Mouse (Mus musculus) kidney, postnatal 10 days (tissue): ENCODE measurements around the gene Fgl2.
"Not testable (repeated sequence)": the region's sequence is repeated elsewhere in the genome, so short reads cannot be mapped to it uniquely, and the experiment has no call there.

Source experiments
- DNase-seq: peaks from one replicate; pipeline ENCODE4 v3.0.0; 2021; ENCODE audit warnings: mixed read lengths

Gene Fgl2

GRCm38 (mm10) chr5:21372493-21373179 is at the start of gene Fgl2:
Gene Fgl2, plus strand, starts transcription at chr5:21372642.
- DNase-seq: peak; percentile 65

- peak; percentile 74 for DNase-seq
These were observed 45.9 kb upstream of the Fgl2 start for GRCm38 (mm10) chr5:21326494-21326893.

DNA sequence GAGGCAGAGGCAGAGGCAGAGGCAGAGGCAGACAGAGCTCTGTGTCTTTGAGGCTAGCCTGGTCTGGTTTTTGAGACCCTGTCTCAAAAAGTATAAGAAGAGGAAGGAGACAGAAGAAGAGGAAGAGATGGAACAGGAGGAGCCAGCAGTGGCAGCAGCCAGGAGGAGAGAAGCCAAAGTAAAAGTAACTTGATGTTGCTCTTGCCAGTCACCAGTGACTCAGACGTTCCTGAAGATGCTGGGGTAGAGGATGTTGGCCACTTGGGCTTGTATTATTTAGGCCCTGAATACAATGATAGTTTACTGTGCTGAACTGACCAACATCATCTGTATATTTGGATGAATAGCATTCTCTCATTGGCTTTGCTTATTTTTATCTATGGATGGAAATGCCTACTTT is 43.9 kb upstream of the Fgl2 start:
- DNase-seq: no peak

DNA sequence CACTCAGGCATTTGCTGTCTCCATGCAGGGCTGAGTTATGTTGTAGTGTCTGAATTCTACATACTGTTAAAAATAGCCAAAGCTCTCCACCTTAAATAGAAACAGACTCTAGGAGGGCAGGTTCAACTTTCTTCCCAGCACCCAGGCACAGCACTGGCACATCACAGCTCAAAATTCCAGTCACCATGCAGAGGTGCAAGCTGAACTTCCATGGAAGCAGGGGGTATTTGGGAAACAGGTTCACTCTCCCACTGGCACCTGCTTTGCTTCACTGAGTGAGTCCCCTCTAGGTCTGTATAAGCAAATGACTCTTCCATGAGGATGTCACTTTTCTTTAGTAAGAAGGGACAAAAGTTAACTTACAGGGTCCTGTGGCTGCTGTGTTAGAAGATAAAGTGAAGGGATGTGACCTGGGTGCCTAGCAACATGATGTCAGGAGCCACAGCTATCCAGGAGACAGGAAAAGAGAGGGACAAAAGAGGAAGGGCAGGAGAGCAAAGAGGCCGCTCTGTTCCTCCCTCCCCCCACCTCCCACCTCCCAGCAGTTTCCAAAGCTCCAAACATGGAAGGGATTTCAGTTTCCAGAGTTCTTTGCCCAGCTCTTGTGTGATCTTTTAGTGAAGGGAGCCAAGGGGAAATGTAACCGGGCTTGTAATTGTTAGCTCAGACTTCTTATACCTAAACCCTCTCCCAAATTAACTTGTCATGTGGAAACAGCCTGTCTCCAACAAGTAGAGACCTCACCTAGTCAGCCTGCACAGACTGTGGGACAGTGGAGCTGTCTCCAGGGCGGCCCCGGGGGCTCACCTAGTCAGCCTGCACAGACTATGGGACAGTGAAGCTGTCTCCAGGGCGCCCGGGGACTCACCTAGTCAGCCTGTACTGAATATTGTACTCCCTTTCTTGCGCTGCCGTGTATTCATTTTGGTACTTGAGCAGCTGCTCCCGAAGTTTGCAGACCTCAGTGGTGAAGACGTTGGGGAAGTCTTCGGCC is 42.5 kb upstream of the Fgl2 start:
- DNase-seq: no peak

GRCm38 (mm10) chr5:21331656-21332055 is 40.8 kb upstream of the Fgl2 start:
- no peak for DNase-seq

DNA sequence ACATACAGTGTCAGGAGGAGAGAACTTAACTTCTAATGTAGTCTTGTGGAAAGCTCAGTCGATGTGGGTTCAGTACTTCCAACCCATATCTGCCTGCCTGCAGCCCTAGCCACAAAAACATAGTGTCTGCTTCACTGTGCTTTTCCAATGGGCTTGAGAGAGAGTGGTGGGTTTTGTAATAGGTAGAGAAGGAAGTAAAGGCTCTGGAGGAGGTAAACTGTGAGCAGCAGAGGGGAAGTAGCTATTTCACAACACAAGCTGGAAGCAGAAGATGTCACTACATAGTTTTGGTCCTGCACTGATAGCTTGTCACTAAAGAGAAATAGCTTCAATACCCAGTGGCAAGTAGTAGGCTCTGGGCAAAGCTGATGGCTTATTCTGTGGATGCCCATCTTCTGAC is 40.3 kb upstream of the Fgl2 start:
- DNase-seq: no peak

DNA sequence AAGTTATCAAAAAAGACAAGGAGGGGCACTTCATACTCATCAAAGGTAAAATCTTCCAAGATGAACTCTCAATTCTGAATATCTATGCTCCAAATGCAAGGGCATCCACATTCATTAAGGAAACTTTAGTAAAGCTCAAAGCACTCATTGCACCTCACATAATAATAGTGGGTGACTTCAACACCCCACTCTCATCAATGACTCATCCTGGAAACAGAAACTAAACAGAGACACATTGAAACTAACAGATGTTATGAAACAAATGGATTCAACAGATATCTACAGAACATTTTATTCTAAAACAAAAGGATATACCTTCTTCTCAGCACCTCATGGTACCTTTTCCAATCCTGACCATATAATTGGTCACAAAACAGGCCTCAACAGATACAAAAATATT is 30.2 kb upstream of the Fgl2 start:
- not testable (repeated sequence) for DNase-seq

DNA sequence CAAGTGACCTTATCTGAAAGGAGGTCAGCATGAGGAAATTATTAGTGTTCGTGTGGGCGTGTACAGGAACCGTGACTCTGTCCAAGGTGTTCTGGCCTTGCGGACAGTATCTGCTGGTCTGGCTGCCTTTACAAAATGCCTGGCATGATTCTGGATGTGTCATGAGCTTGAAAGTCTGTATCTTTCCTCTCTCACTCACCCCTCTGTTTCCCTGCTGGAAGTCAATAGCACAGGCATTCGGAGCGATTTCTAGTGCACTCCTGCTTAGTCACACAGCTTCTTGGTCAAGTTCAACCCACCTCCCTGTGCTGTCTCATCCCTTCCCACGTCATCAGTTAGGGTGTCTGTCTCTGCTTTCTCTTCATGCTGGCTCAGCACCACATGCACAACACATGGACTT is 24.1 kb upstream of the Fgl2 start:
- DNase-seq: no peak

DNA sequence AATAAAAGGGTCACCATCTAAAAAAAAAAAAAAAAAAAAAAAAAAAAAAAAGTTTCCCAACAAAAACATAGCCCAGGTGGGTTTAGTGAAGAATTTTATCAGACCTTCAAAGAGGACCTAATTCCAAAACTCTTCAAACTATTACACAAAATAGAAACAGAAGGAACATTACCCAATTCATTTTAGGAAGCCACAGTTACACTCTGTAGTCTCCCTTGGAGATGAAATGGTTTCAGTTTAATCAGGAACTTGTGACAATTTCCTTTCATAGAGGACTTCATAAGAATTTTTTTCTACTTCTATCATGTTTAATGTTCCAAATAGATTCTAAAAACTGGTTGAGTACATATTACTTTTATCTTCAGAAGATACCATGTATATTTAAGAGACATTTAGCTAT is 20.8 kb upstream of the Fgl2 start:
- no peak for DNase-seq

- no peak for DNase-seq
These were observed 13.8 kb upstream of the Fgl2 start for GRCm38 (mm10) chr5:21358648-21359047.

- DNase-seq: no peak
These were observed 9.1 kb upstream of the Fgl2 start for GRCm38 (mm10) chr5:21363343-21363742.

DNA sequence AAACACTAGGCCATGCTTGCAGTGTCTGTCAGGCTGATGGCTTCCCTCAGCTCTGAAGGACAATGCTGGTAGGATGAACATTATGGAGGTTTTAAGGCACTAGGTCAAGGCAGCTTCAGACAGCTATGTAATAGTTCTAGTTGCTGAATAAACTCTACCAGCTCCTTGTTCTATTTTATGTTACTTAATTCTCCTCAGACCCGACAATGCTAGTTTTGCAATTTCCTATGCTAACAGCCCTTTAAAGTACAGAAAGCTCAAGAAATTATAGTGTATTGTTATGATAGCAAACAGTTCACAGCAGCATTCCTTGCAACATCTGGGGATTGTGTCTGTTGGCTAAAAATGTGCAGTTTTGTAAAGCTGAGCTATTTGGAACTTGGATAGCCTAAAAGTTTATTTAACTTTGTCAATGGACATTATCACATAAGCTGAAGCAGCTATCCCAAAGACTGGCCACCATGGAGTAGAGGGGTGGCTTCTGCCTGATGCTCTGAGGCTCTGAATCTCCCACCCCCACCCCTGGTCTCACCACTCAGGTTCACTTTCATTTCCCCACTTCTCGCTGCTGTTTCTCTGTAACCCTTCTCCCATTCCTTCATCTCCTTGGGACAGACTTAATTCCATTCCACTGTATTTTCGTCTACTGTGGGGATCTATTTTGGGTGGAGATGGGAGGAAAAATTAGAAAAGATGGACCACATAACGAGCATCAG is 5.9 kb upstream of the Fgl2 start:
- no peak for DNase-seq

DNA sequence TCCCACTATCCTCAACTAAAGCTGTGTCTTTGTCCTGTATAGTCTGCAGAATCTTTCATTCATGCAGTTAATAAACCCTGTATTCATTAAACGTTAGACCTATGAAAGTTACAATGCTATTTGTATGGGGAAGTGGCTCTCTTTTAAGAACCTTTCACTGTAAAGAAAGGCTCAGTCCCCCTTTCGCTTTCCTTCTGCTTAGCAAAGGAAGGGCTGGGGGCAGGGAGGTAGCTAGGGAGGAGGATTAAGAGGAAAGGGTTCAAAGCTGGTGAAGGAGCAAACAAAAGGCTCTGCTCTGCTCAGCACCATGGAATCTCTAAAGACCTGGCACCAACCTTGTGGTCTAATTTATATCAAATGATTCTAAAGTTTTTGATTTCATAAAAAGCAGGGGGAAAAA is 4.9 kb upstream of the Fgl2 start:
- DNase-seq: no peak

DNA sequence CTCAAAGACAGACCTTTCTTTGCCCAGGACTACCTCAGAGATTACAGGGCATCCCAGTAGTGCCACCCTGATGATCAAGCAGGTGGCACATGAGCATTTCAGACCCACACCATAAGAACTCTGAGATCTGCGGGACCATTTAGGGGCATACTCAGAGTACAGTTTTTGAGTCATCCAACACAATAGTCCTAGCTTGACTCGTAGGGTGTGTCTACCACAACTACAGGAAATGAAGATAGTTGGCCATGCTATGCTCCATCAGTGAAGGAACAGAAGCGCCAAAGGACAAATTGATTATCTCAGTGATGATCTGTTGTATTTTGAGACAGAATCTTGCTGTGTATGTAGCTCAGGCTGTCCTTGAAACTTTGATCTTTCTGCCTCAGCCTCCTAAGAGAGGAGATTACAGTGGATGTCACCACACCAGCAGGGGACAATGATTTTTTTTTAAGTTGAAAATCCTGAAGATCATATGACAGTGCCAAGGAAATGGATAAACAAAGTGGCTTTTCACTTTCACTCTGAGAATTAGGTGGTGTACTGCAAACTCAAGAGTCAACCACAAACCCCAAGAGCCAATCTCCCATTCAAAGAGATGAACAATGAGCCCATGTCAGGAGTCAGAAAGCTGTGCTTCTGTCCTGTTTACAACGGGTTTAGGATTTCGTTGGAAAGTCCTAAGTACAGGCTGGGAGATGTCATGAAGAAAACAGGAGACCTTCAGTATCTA is 2.1 kb upstream of the Fgl2 start:
- DNase-seq: no peak

- DNase-seq: no peak
These were observed 522 bp upstream of the Fgl2 start for GRCm38 (mm10) chr5:21371920-21372319.

DNA sequence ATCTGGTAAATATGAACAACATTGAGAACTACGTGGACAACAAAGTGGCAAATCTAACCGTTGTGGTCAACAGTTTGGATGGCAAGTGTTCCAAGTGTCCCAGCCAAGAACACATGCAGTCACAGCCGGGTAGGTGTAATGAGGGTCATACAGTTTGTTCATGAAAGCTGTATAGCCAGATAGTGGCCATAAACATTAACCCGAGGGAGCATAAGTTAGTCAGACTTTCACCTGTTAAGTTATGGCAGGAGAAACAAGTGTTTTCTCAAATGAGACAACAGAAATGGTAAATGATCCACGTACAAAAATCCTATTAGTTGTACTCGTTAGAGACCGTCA is 707 bp downstream of the Fgl2 start:
- no peak for DNase-seq

DNA sequence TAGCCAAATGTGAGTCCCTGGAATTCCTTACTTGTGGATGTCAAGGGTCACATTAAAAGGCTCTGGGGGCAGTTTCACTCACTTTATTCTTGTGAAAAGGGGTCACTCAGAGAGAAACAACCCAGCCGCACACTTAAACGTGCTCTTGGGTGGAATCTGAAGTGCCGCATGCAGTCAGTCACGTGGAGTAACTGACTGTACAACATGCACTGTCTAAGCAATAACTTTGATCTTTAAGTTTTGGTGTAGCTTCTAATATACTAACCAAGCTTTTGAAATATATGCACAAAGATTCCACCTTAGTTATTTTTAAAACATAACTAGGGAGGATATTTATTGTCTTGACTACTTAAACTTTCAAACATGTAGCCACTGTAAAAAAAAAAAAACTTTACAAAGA is 4.5 kb downstream of the Fgl2 start:
- DNase-seq: no peak

GRCm38 (mm10) chr5:21378397-21378796 is 6.0 kb downstream of the Fgl2 start:
- DNase-seq: no peak

- DNase-seq: no peak
These were observed 9.5 kb downstream of the Fgl2 start for GRCm38 (mm10) chr5:21381986-21382385.

- DNase-seq: no peak
These were observed 10.2 kb downstream of the Fgl2 start for GRCm38 (mm10) chr5:21382678-21383077.

- peak; percentile 28 for DNase-seq
These were observed 11.2 kb downstream of the Fgl2 start for GRCm38 (mm10) chr5:21383392-21384251.
